Mouse (Mus musculus): ENCODE results near the gene Ubash3a. TPM values are rescaled to one million over a fixed set of nuclear protein-coding genes. Genes with fewer than 3 reads are reported as not detected.

The Ubash3a gene
- total and polyA plus RNA-seq, 2 experiments from 2014 or later: 0.21 TPM; not detected in 1

DNA sequence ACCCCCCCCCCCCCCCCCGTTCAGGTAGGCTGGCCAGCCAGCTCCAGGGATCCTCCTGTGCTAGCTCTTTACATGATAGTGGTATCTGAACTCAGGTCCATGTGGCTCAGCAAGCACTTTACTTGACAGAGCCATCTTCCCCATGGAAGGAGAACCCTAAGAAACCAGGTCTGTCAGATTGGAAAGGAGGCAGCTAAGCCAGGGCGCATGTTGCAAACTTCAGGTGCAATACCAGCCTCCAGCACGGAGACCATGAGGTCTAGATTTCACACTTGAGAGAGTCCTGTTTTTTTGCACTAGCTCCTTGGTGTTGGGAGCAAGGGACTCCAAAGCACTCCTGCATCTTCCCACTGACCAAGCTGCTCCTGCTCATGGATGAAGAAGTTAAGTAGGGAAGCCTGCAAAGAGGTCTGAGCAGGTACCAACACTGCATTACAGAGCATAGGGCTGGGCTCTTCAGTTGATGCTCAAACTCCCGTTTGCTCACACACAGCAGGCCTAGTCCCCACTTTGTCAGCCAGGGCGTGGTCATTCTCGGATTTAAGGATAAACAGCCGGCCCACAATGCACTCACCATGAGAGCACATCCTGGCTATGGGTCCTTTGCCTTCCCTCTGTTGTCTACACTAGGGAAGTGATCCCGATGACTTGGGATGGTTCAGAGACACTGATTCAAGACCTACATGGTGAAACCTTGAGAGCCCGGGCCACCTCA is 68.7 kb downstream of the Ubash3a start:
- TF ChIP-seq CTCF (IDR thresholded peaks at IDR 0.05; ENCODE audit: low read depth): no peak
- WGBS: 28% methylated on average over 9 of the region's 9 CpGs
- Histone ChIP-seq H3K4me3 (ENCODE audit: low read length) (peak overlapping the region; percentile 46), H3K36me3 (ENCODE audit: insufficient read depth, low read length) (no peaks in the 10 kb centered on the region), H3K27ac (peak overlapping the region; percentile 71; the same call in 1 of the 2 replicates), H3K4me1 (ENCODE audit: insufficient read depth, low read length) (0 out of 2 replicates have a peak, but pooled peaks cover 4% of the 10 kb centered on the region), H3K9ac (replicated peaks; ENCODE audit: low read length) (peak overlapping the region; percentile 47; the same call in 1 of the 2 replicates), H3K9me3 (ENCODE audit: low read length) (no peaks in the 10 kb centered on the region), H3K4me2 (ENCODE audit: low read depth, low read length) (peak overlapping the region; percentile 84), H3K27me3 (ENCODE audit: insufficient read depth, low read length) (no peaks in the 10 kb centered on the region)
- ATAC-seq (peak; percentile 14; the same call in 1 of the 2 replicates), DNase-seq (ENCODE audit: low spot score) (no peak)

DNA sequence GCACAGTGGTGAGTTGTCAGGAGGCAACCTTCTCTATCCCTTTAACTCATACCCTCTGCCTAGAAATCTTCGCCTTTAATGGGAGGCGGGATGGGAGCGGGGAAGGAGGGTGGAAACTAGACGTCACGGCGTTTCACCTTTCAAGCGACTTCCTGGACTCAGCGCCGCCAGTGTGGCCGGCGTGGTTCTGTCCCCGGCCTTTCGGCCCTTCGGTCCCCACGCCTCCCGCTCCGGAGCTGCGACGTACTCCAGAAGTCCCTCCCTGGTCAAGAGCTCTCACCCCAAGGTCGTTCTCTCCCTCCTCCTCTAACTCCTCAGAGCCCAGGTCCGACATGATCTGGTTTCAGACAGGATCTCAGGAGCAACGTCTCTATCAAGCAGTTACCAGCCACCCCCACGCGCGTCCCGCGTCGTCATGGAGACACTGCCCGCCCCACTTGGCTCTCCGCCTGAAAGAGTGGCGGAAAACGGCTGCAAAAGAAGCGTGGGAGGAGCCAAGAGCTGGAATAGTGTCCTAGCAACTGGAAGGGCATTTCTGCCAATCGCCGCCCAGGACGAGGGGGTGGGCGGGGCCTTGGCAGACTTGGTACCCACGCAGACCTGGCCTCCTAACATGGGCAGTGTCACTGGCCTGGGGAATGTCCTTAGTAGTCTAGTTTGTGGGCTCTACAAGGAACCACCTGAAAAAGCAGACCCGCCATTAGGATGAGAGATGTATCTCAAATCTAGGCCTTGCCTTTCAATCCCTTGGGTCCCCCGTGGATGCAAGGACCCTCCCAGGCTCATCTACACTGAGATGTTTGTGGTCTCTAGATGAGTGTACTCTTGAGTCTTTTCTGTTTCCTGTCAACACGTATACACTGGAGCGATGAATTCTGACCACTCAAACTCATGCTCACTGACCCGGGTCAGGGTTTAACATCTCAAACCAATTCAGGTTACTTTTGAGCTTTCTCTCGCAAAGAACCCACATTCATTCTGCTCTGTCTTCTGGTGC is 69.5 kb downstream of the Ubash3a start, which contains the start of gene Rsph1:
Gene Rsph1, minus strand, starts transcription at position 462 of the 997 bp plus-strand sequence.
- Histone ChIP-seq H3K4me1 (ENCODE audit: insufficient read depth, low read length) (0 out of 2 replicates have a peak, but pooled peaks cover 4% of the 10 kb centered on the region), H3K9me3 (ENCODE audit: low read length) (no peaks in the 10 kb centered on the region), H3K36me3 (ENCODE audit: insufficient read depth, low read length) (no peaks in the 10 kb centered on the region), H3K27ac (peak within 1 kb of the TSS; percentile 71), H3K27me3 (ENCODE audit: insufficient read depth, low read length) (no peaks in the 10 kb centered on the region), H3K9ac (replicated peaks; ENCODE audit: low read length) (peak within 1 kb of the TSS; percentile 47), H3K4me3 (ENCODE audit: low read length) (peak within 1 kb of the TSS; percentile 46), H3K4me2 (ENCODE audit: low read depth, low read length) (peak within 1 kb of the TSS; percentile 84)
- ATAC-seq (peak; percentile 94), DNase-seq (ENCODE audit: low spot score) (peak; percentile 97)
- no peak for TF ChIP-seq CTCF (IDR thresholded peaks at IDR 0.05; ENCODE audit: low read depth)
- WGBS: 9% methylated on average over 44 of the region's 44 CpGs

DNA sequence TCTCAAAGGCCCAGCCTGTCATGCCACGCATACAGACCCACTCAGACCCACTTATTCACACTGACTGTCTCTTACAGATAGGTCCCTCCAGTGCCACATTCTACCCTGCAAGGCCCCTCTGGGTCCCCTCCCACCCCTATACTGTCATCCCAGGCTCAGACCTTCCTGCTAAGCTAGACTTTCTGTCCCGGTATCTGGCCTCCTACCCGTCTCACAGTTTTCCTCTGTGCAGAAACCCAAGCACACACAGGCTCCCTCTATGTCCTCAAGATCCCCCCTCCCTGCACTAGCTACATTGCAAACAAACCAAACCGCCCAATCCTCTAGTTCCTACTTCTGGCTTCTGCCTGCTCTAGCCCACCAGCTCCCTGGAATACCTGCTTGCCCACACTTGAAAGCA is 70.3 kb downstream of the Ubash3a start:
- ATAC-seq: no peak
- no peaks in the 10 kb centered on the region for H3K36me3 ChIP-seq (ENCODE audit: insufficient read depth, low read length)
- DNase-seq (ENCODE audit: low spot score): no peak

DNA sequence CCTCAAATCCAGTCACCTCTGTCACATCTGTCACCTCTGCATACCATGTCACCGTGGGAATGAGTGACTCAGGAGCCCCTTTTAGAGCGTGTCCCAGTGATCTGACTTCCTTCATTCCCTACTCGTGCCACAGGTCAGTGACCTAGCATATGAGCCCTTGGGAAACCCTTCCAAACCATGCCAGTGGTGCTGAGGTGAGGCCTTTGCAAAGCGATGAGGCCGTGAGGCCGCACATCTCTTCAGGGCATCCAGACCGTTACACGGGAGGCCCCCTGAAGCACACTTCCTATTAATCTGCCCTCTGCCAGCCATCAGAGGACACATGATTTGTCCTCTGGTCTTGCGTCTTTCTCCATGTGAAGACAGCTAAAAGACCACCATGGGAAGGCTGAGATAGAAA is 71.9 kb downstream of the Ubash3a start:
- Histone ChIP-seq H3K4me3 (ENCODE audit: low read length) (no peak overlapping the region), H3K4me1 (ENCODE audit: insufficient read depth, low read length) (0 out of 2 replicates have a peak, but pooled peaks cover 4% of the 10 kb centered on the region), H3K9me3 (ENCODE audit: low read length) (no peaks in the 10 kb centered on the region), H3K9ac (replicated peaks; ENCODE audit: low read length) (no peak overlapping the region), H3K27me3 (ENCODE audit: insufficient read depth, low read length) (no peaks in the 10 kb centered on the region), H3K36me3 (ENCODE audit: insufficient read depth, low read length) (no peaks in the 10 kb centered on the region), H3K4me2 (ENCODE audit: low read depth, low read length) (no peak overlapping the region), H3K27ac (no peak overlapping the region)
- 80% methylated on average over 9 of the region's 9 CpGs for WGBS
- DNase-seq (ENCODE audit: low spot score) (no peak), ATAC-seq (no peak)
- no peak for TF ChIP-seq CTCF (IDR thresholded peaks at IDR 0.05; ENCODE audit: low read depth)

More for the DNA sequence above, 70.3 kb downstream of the Ubash3a start:
- no peaks in the 10 kb centered on the region for H3K9me3 ChIP-seq (ENCODE audit: low read length)
- H3K4me2 ChIP-seq (ENCODE audit: low read depth, low read length): no peak overlapping the region
- H3K4me1 ChIP-seq (ENCODE audit: insufficient read depth, low read length): 0 out of 2 replicates have a peak, but pooled peaks cover 4% of the 10 kb centered on the region
- H3K27ac ChIP-seq: peak overlapping the region; percentile 62
- H3K27me3 ChIP-seq (ENCODE audit: insufficient read depth, low read length): no peaks in the 10 kb centered on the region
- H3K9ac ChIP-seq (replicated peaks; ENCODE audit: low read length): no peak overlapping the region
- TF ChIP-seq CTCF (IDR thresholded peaks at IDR 0.05; ENCODE audit: low read depth): no peak
- WGBS: 79% methylated on average over 4 of the region's 4 CpGs
- no peak overlapping the region for H3K4me3 ChIP-seq (ENCODE audit: low read length)

DNA sequence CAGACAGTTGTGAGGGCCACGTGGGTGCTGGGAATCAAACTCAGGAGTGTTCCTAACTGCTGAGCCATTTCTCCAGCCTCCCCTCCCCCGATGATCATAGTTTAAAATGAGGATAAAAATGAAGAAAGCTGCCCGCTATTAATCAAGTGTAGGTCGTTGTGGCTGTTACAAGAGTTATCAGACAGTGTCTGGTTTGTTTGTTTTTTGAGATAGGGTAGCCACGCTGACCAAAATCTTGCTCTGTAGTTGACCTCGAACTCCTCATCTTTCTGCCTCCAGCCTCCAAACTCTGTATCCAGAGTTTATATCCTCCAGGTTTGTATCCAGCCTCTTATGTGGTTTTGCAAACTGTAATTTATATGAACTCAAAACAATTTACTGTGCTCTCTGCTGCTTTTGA is 72.6 kb downstream of the Ubash3a start:
- no peak for TF ChIP-seq CTCF (IDR thresholded peaks at IDR 0.05; ENCODE audit: low read depth)
- no peaks in the 10 kb centered on the region for H3K36me3 ChIP-seq (ENCODE audit: insufficient read depth, low read length)
- no peak overlapping the region for H3K4me3 ChIP-seq (ENCODE audit: low read length)
- 80% methylated on average over 6 of the region's 6 CpGs for WGBS
- H3K9me3 ChIP-seq (ENCODE audit: low read length): no peaks in the 10 kb centered on the region
- H3K4me2 ChIP-seq (ENCODE audit: low read depth, low read length): no peak overlapping the region
- no peak overlapping the region for H3K9ac ChIP-seq (replicated peaks; ENCODE audit: low read length)
- H3K27me3 ChIP-seq (ENCODE audit: insufficient read depth, low read length): no peaks in the 10 kb centered on the region
- no peak overlapping the region for H3K27ac ChIP-seq
- DNase-seq (ENCODE audit: low spot score) (no peak), ATAC-seq (no peak)
- 0 out of 2 replicates have a peak, but pooled peaks cover 4% of the 10 kb centered on the region for H3K4me1 ChIP-seq (ENCODE audit: insufficient read depth, low read length)
